8 mouse cellular contexts compared by ENCODE assay signal in genomic region chr9:120866709-120867108, GRCm38 (mm10).
DNase-seq lines count a peak whose midpoint lies in the region; ATAC-seq and TF ChIP-seq lines count a peak whose summit lies in the region.

No protein-coding gene starts in this region.

- TF ChIP-seq CTCF in thymus, adult 2 months (IDR thresholded peaks at IDR 0.05; ENCODE audit: borderline replicate concordance, control insufficient read depth, extremely low read depth, insufficient read depth, low read length, poor library complexity), result no peak
- TF ChIP-seq CTCF in forebrain, postnatal 0 days (IDR thresholded peaks at IDR 0.05; ENCODE audit: low read depth), result no peak

- no peak overlapping the region for H3K4me3 ChIP-seq in thymus, adult 2 months (ENCODE audit: control insufficient read depth, insufficient read depth, low read length)
- no peak overlapping the region for H3K4me3 ChIP-seq in forebrain, postnatal 0 days (ENCODE audit: low read depth, low read length)
- no peak overlapping the region for H3K4me3 ChIP-seq in midbrain, embryonic 13.5 days (replicated peaks)

- TF ChIP-seq POLR2A in thymus, adult 2 months (IDR thresholded peaks at IDR 0.05; ENCODE audit: control insufficient read depth, extremely low read depth, insufficient read depth, low read length, poor library complexity), result no peak

- H3K27ac ChIP-seq in thymus, adult 2 months (ENCODE audit: control insufficient read depth, insufficient read depth, low read length), result no peak overlapping the region
- H3K27ac ChIP-seq in forebrain, postnatal 0 days (ENCODE audit: low read depth, low read length), result peak overlapping the region; percentile 78
- H3K27ac ChIP-seq in midbrain, embryonic 13.5 days, result peak overlapping the region; percentile 61

- H3K4me2 ChIP-seq in forebrain, postnatal 0 days (ENCODE audit: low read depth), result no peak overlapping the region
- no peak overlapping the region for H3K4me2 ChIP-seq in midbrain, embryonic 13.5 days (replicated peaks)

- H3K27me3 ChIP-seq in thymus, adult 2 months (ENCODE audit: control insufficient read depth, insufficient read depth, low read length), result no peaks in the 10 kb centered on the region
- no peaks in the 10 kb centered on the region for H3K27me3 ChIP-seq in forebrain, postnatal 0 days (ENCODE audit: insufficient read depth, low read length)
- 0 out of 2 replicates have a peak, but pooled peaks cover 5% of the 10 kb centered on the region for H3K27me3 ChIP-seq in midbrain, embryonic 13.5 days

- ATAC-seq in forebrain, postnatal 0 days, result no peak
- peak; percentile 68 for ATAC-seq in midbrain, embryonic 13.5 days
- no peak for ATAC-seq in erythroid progenitor cell, adult 5-6 weeks (replicated peaks; ENCODE audit: low FRiP score, poor library complexity, severe bottlenecking)

- no peaks in the 10 kb centered on the region for H3K36me3 ChIP-seq in thymus, adult 2 months (ENCODE audit: control insufficient read depth, insufficient read depth, low read length)
- no peaks in the 10 kb centered on the region for H3K36me3 ChIP-seq in forebrain, postnatal 0 days (ENCODE audit: insufficient read depth)
- H3K36me3 ChIP-seq in midbrain, embryonic 13.5 days, result no peaks in the 10 kb centered on the region

- no peak overlapping the region for H3K9ac ChIP-seq in forebrain, postnatal 0 days
- no peak overlapping the region for H3K9ac ChIP-seq in midbrain, embryonic 13.5 days (replicated peaks)

- WGBS in thymus, adult 2 months, result 13% methylated on average over 4 of the region's 4 CpGs
- WGBS in forebrain, postnatal 0 days, result 22% methylated on average over 4 of the region's 4 CpGs
- WGBS in midbrain, embryonic 13.5 days, result 22% methylated on average over 4 of the region's 4 CpGs

- DNase-seq in adrenal gland, postnatal 14 days, result peak; percentile 57
- DNase-seq in adrenal gland, adult 18-20 months (ENCODE audit: low spot score in 2 of 2), result no peak
- DNase-seq in thymus, adult 2 months, result peak; percentile 8
- no peak for DNase-seq in thymus, postnatal 10 days (ENCODE audit: low spot score in 2 of 2)
- peak; percentile 60 for DNase-seq in forebrain, postnatal 0 days
- peak; percentile 60 for DNase-seq in kidney, postnatal 10 days

- H3K9me3 ChIP-seq in forebrain, postnatal 0 days (ENCODE audit: low read length), result no peaks in the 10 kb centered on the region
- no peaks in the 10 kb centered on the region for H3K9me3 ChIP-seq in midbrain, embryonic 13.5 days

- peaks cover 15% of the 10 kb centered on the region for H3K4me1 ChIP-seq in thymus, adult 2 months (replicated peaks; ENCODE audit: control insufficient read depth, insufficient read depth, low read length)
- H3K4me1 ChIP-seq in forebrain, postnatal 0 days (ENCODE audit: insufficient read depth), result peaks cover 47% of the 10 kb centered on the region
- peaks cover 70% of the 10 kb centered on the region for H3K4me1 ChIP-seq in midbrain, embryonic 13.5 days (replicated peaks)

Comparison
In these comparisons a context has a peak if more than half of its experiments do, and no peak if none do; other contexts are left out.
1. DNase-seq: peak in adrenal gland, postnatal 14 days (single experiment), thymus, adult 2 months (single experiment), forebrain, postnatal 0 days (single experiment) and kidney, postnatal 10 days (single experiment); none in adrenal gland, adult 18-20 months (0 of 2) and thymus, postnatal 10 days (0 of 2).